Mouse (Mus musculus) G1E (cell line): ENCODE results near the gene Cdh15. TPM values are rescaled to one million over a fixed set of nuclear protein-coding genes. Genes with fewer than 3 reads are reported as not detected.

Experiments
- ATAC-seq: 2 replicates; pipeline ENCODE4 v1.8.0; 2016; ENCODE audit warnings: mild to moderate bottlenecking; ENCODE audit not compliant: insufficient number of reproducible peaks, poor library complexity, low FRiP score, severe bottlenecking; ENCODE audit errors: extremely low read depth
- DNase-seq: peaks from one replicate; pipeline ENCODE4 v3.0.0; 2012; ENCODE audit warnings: low spot score
- H3K27me3 ChIP-seq: 2 replicates; pipeline ENCODE4 v1.6.1; 2012; ENCODE audit warnings: mild to moderate bottlenecking, low read length, inconsistent platforms; ENCODE audit not compliant: insufficient read depth
- H3K36me3 ChIP-seq: replicated peaks from 2 replicates; pipeline ENCODE3; 2012; ENCODE audit warnings: mild to moderate bottlenecking, inconsistent platforms
- H3K4me1 ChIP-seq: 2 replicates; pipeline ENCODE4 v1.6.1; 2012; ENCODE audit warnings: low read depth, low read length, inconsistent platforms, mixed read lengths; ENCODE audit not compliant: insufficient read depth
- H3K4me3 ChIP-seq: 2 replicates; pipeline ENCODE4 v1.5.1; 2012; ENCODE audit warnings: low read depth, mild to moderate bottlenecking, inconsistent platforms, low read length, moderate library complexity, mixed read lengths
- H3K9me3 ChIP-seq: replicated peaks from 2 replicates; pipeline ENCODE4 v1.6.1; 2012; ENCODE audit warnings: inconsistent platforms
- CTCF ChIP-seq: IDR thresholded peaks from 2 replicates; pipeline ENCODE4 v1.5.1; 2012; ENCODE audit warnings: low read depth, low read length, inconsistent platforms, mixed read lengths
- GATA1 ChIP-seq: IDR thresholded peaks from 2 replicates; pipeline ENCODE4 v1.6.1; 2012; ENCODE audit warnings: borderline replicate concordance, low read length, inconsistent platforms, mixed read lengths
- GATA2 ChIP-seq: IDR thresholded peaks from 2 replicates; pipeline ENCODE4 v1.6.1; 2012; ENCODE audit warnings: low read depth, low read length, inconsistent platforms, borderline replicate concordance
- POLR2AphosphoS5 ChIP-seq: IDR thresholded peaks from 2 replicates; pipeline ENCODE4 v1.6.1; 2012; ENCODE audit warnings: low read depth, low read length, inconsistent platforms; ENCODE audit not compliant: insufficient replicate concordance
- TAL1 ChIP-seq: conservative IDR thresholded peaks from 2 replicates; pipeline ENCODE4 v1.6.1; 2012; ENCODE audit warnings: low read depth, low read length, inconsistent platforms, mixed read lengths
- polyA plus RNA-seq: library from polyadenylated mRNA; stranded (reverse); fragments of >175 nt; gene quantifications from 2 replicates; pipeline ENCODE4 v1.2.3, GENCODE M21; 2012
- total RNA-seq, 2 experiments: library from RNA; stranded (forward) in 1 of 2; stranded (reverse) in 1 of 2; fragments of 200-1000 nt in 1 of 2; fragments of >200 nt in 1 of 2; fragmentation: Nextera tagmentation in 1 of 2; gene quantifications; 2 replicates each; pipeline ENCODE4 v1.2.3; 2014 to 2017

Cdh15 gene
- total and polyA plus RNA-seq, 3 experiments: not detected

DNA sequence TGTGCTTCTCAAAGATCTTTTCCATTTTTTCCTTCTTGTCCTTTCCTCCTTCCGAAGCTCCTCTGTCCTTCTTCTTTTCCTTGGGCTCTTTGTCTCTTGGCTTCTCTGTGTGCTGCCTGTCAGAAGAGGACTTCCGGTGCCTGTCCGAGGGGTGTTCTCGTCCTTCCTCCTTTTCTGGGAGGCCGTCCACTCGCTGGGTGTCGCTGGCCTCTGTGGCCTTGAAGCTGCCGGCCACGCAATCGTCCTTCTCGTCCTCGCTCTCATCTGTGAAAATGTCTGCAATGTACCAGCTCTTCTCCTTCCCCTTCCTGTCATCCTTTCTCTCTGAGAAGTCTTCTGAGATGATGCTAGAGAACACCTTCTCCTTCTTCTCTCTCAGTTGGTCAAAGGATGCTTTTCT is 45.7 kb downstream of the Cdh15 start:
- ATAC-seq (no peak), DNase-seq (no peak)

DNA sequence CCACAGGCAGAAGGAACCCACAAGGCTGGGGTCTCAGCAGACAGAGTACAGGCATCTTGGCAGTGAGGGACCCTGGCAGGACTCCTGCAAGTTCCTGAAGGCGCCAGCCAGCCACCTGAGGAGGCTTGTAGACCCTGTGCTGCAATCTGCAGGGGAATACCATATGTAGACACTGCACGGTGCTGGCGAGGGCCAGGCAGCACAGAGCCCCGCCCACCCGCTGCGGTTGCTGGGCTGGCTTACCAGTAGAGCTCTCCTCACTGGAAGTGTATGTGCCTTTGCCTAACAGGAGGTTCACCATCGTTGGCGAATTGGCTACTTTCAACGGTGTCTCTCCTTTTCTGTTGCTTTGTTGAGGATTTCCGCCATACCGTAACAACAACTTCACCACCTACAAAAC is 48.6 kb downstream of the Cdh15 start:
- Histone ChIP-seq H3K36me3 (peaks cover 99% of the 10 kb centered on the region), H3K27me3 (no peaks in the 10 kb centered on the region), H3K9me3 (no peaks in the 10 kb centered on the region), H3K4me1 (no peaks in the 10 kb centered on the region), H3K4me3 (no peak overlapping the region)
- no peak for DNase-seq
- no peak for ATAC-seq
- TF ChIP-seq CTCF (no peak), GATA2 (no peak), POLR2AphosphoS5 (no peak), GATA1 (no peak), TAL1 (no peak)

More for the DNA sequence above, 45.7 kb downstream of the Cdh15 start:
- no peak for TF ChIP-seq GATA2
- no peak for TF ChIP-seq TAL1
- no peak for TF ChIP-seq POLR2AphosphoS5
- no peak for TF ChIP-seq CTCF
- TF ChIP-seq GATA1: no peak
- Histone ChIP-seq H3K9me3 (no peaks in the 10 kb centered on the region), H3K4me3 (no peak overlapping the region), H3K36me3 (peaks cover 99% of the 10 kb centered on the region), H3K27me3 (no peaks in the 10 kb centered on the region), H3K4me1 (0 out of 2 replicates have a peak, but pooled peaks cover 5% of the 10 kb centered on the region)

DNA sequence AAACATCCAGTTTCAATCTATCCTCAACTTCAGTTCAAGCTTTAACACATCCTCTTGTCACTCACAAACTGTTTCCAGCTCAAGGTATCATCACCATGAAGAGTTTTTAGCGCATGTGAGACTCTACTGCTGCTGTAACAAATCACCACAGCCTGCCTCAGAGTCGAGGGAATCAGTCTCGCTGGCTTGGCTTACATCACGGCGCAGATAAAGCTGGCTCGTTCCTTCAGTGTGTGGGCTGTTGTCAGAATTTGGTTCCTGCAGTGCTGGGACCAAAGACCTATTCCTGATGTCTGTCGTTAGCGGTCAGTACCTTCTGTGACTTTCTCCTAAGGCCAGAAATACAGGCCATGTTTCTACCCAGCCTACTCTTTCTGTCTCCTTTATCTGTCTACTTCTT is 49.4 kb downstream of the Cdh15 start:
- Histone ChIP-seq H3K9me3 (no peaks in the 10 kb centered on the region), H3K4me3 (no peak overlapping the region), H3K36me3 (peaks cover 99% of the 10 kb centered on the region), H3K27me3 (no peaks in the 10 kb centered on the region), H3K4me1 (no peaks in the 10 kb centered on the region)
- DNase-seq (no peak), ATAC-seq (no peak)
- TF ChIP-seq GATA1 (no peak), CTCF (no peak), GATA2 (no peak), POLR2AphosphoS5 (no peak), TAL1 (no peak)

DNA sequence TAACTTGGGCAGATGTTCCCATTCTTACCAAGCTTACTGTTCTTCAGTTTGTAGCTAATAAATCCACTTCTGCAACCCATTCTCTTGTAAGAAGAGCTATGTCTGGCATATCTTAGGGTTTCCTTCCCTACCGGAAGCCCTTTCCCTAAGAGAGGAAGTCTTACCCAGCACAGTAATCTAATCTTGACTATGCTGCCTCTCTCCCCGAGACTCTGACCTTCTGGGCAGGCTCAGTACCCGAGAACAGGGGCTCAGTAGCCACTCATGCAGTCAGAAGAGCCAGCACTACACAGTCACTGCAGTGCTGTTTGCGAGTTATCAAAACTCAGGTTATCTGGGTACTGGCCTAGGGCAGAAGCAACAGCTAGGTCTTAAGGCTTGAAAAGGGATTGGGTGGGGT is 50.3 kb downstream of the Cdh15 start:
- Histone ChIP-seq H3K27me3 (no peaks in the 10 kb centered on the region), H3K4me3 (no peak overlapping the region), H3K4me1 (peaks cover 3% of the 10 kb centered on the region; the same call in 1 of the 2 replicates), H3K36me3 (peaks cover 99% of the 10 kb centered on the region), H3K9me3 (no peaks in the 10 kb centered on the region)
- no peak for ATAC-seq
- TF ChIP-seq GATA1 (no peak), GATA2 (no peak), CTCF (no peak), TAL1 (no peak)
- no peak for DNase-seq

DNA sequence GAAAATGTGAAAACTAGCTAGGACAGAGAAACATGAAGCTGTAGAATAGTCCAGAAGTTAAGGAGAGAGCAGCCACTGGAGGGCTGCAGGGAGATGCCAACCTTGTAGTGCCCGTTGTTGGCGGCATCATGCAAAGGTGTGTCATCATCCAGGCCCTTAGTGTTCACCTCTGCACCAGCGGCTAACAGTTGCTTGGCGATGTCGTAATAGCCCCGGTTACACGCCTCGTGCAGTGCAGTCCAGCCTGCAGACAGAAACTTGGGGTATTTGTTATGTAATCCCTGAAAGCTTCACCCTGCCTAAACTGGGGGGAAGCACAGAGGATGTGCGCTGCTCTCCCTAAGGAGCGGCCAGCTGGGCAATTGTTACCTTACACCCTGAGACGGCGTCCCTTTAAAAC is 50.7 kb downstream of the Cdh15 start:
- peaks cover 3% of the 10 kb centered on the region; the same call in 1 of the 2 replicates for H3K4me1 ChIP-seq
- no peak for DNase-seq
- H3K27me3 ChIP-seq: no peaks in the 10 kb centered on the region
- ATAC-seq: no peak
- TF ChIP-seq TAL1 (no peak), GATA2 (no peak), POLR2AphosphoS5 (no peak), GATA1 (no peak), CTCF (no peak)
- peaks cover 97% of the 10 kb centered on the region for H3K36me3 ChIP-seq
- no peaks in the 10 kb centered on the region for H3K9me3 ChIP-seq
- H3K4me3 ChIP-seq: no peak overlapping the region

DNA sequence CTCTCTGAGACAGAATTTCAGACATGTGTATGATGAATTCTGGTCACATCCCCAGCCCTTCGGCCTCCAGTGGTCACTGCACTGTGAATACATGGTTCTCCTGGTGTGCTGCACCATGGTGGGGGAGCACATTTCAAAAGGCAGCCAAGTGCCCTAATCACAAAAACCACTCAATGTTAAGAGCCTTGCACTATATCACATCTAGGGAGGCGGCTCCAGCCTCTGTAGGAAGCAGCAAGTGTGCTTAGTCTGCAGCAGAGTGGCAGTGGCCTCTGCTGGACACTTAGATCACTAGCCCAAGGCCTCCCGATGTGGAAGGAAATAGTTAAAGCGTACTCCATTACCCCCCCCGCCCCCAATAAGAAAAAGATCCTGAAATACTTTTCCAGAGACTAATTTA is 51.3 kb downstream of the Cdh15 start:
- DNase-seq (no peak), ATAC-seq (no peak)
- peaks cover 96% of the 10 kb centered on the region for H3K36me3 ChIP-seq
- H3K27me3 ChIP-seq: no peaks in the 10 kb centered on the region
- H3K4me3 ChIP-seq: no peak overlapping the region
- no peaks in the 10 kb centered on the region for H3K9me3 ChIP-seq
- no peak for TF ChIP-seq TAL1
- no peak for TF ChIP-seq GATA1
- TF ChIP-seq POLR2AphosphoS5: no peak
- TF ChIP-seq CTCF: no peak
- TF ChIP-seq GATA2: no peak
- peaks cover 7% of the 10 kb centered on the region; the same call in 1 of the 2 replicates for H3K4me1 ChIP-seq

DNA sequence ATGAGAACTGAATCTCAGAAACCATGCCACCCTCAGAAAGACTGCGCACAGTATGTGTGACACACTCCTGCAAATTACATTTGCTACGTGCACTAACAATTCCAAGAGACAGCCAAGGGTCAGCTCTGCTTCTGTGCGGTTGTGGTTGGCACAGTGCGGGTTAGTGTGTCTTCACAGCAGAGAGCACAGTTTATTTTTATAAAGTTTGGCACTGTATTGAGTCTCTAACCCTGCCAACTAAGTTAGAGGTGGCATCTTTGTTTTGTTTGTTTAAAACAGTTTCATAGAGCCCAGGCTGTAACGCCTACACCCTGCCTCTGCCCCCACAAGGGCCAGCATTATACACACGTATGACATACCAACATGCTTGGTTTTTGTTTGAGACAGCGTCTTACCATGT is 53.7 kb downstream of the Cdh15 start:
- peaks cover 28% of the 10 kb centered on the region for H3K4me1 ChIP-seq
- peaks cover 95% of the 10 kb centered on the region for H3K36me3 ChIP-seq
- TF ChIP-seq POLR2AphosphoS5: no peak
- no peak for TF ChIP-seq TAL1
- TF ChIP-seq GATA1: no peak
- TF ChIP-seq CTCF: no peak
- TF ChIP-seq GATA2: no peak
- H3K4me3 ChIP-seq: no peak overlapping the region
- DNase-seq (no peak), ATAC-seq (no peak)
- H3K27me3 ChIP-seq: no peaks in the 10 kb centered on the region
- no peaks in the 10 kb centered on the region for H3K9me3 ChIP-seq
